Mouse (Mus musculus) embryonic facial prominence, embryonic 12.5 days (tissue): ENCODE data around the gene Gm19426. TPM values are rescaled to one million over a fixed set of nuclear protein-coding genes. Genes with fewer than 3 reads are reported as not detected.
"Not testable (repeated sequence)": the region's sequence is repeated elsewhere in the genome, so short reads cannot be mapped to it uniquely, and the experiment has no call there.

Source experiments
- ATAC-seq: fragments of 200-750 bp; cut with Nextera tagmentation; 2 replicates; pipeline ENCODE4 v1.8.0; 2017; ENCODE audit not compliant: insufficient number of reproducible peaks, insufficient read depth, low FRiP score, low TSS enrichment
- H3K27ac ChIP-seq: fragments of 300-500 bp; sonication (generic); 2 replicates; pipeline ENCODE4 v1.5.1; 2016; ENCODE audit warnings: mild to moderate bottlenecking
- H3K27me3 ChIP-seq: fragments of 300-500 bp; sonication (generic); 2 replicates; pipeline ENCODE4 v1.6.1; 2016; ENCODE audit warnings: mild to moderate bottlenecking, moderate library complexity
- H3K36me3 ChIP-seq: fragments of 300-500 bp; sonication (generic); 2 replicates; pipeline ENCODE4 v1.6.1; 2016; ENCODE audit warnings: mild to moderate bottlenecking
- H3K4me1 ChIP-seq: fragments of 300-500 bp; sonication (generic); 2 replicates; pipeline ENCODE4 v1.6.1; 2016
- H3K4me2 ChIP-seq: fragments of 300-500 bp; sonication (generic); replicated peaks from 2 replicates; pipeline ENCODE4 v1.6.1; 2016; ENCODE audit warnings: mild to moderate bottlenecking, moderate library complexity
- H3K4me3 ChIP-seq: fragments of 300-500 bp; sonication (generic); 2 replicates; pipeline ENCODE4 v1.5.1; 2016; ENCODE audit warnings: mild to moderate bottlenecking
- H3K9ac ChIP-seq: fragments of 300-500 bp; sonication (generic); 2 replicates; pipeline ENCODE4 v1.6.1; 2016; ENCODE audit warnings: mild to moderate bottlenecking, moderate library complexity
- H3K9me3 ChIP-seq: fragments of 300-500 bp; sonication (generic); 2 replicates; pipeline ENCODE4 v1.6.1; 2016; ENCODE audit warnings: mild to moderate bottlenecking, moderate library complexity
- WGBS: fragments of 180-500 bp; shearing (Covaris S2); methylation state at CpG from one replicate; pipeline ENCODE4 v1.1.7; 2016; 5-methylcytosine and 5-hydroxymethylcytosine counted together
- polyA plus RNA-seq: library from polyadenylated mRNA; unstranded; fragments of >200 nt; fragmentation: Nextera tagmentation; extraction: Ambion mirVana; gene quantifications from 2 replicates; pipeline ENCODE4 v1.2.1, GENCODE M21; 2016

Gm19426 gene
- polyA plus RNA-seq, 1 experiment from 2014 or later: 13.9 TPM

DNA sequence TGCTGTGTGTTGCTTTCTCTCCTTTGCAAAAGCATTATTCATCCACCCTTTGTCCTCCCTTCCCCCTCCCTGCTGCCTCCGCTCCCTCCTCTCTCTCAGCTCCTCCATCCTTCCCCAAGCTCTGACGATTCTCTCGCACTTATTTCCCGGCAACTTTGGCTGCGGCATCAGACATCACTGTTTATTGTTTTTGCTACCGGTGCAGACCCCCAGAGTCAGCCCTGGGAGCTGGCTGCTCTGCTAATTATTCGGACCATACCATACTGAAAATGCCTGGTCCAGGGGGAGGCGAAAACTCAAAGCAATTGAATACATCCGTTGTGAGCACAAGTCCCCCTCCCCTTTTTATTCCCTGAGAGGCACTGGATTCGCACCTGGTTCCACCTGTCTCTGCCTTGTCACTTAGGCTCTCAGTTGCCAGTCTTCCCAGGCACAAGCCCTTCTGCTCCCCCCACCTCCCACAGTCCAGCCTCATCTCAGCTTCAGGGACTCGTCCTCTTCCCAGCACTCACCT, 9.0 kb downstream of the Gm19426 start:
- Histone ChIP-seq H3K27ac (peak overlapping the region; percentile 42; the same call in 1 of the 2 replicates), H3K4me3 (peak overlapping the region; percentile 55), H3K4me1 (peaks cover 57% of the 10 kb centered on the region), H3K9me3 (no peaks in the 10 kb centered on the region), H3K9ac (peak overlapping the region; percentile 64), H3K27me3 (no peaks in the 10 kb centered on the region), H3K4me2 (peak overlapping the region; percentile 78), H3K36me3 (no peaks in the 10 kb centered on the region)
- ATAC-seq: no peak
- WGBS: 0% methylated on average over 11 of the region's 11 CpGs

DNA sequence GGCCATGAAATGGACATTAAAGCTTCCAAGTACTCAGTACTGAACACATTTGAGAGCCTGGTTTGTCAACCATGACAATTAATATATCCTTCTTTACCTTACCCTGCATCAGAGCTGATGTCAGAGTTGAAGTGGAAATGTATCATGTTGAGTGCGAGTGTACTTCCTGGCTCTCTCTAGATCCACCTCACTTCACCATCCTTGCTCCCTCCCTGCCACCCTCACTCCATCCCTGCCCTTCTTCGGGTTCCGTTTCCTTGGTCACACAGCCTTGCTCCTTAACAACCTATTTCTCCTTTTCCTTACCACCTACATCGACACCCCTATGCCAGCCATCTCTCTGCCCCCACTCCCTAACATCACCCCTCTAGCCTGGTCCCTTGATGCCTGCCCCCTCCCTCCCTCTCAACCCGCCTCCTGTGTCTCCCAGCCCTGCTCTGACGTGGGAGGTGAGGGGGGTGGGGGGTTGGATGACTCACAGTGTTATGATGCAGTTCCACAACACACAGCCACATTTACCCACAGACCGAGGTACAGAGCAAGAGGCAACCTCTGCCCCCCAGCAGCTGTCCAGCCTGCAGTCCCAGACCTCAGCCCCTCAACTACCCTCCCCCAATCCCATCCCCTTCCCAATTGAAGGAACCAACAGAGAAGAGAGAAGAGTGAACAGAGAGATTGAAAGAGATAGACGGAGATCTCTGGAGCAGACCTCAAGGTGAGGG, 9.7 kb downstream of the Gm19426 start, which contains the start of gene Ypel4:
Ypel4 (plus strand) TSS at position 480 of the 722 bp plus-strand sequence.
- H3K4me1 ChIP-seq: peaks cover 51% of the 10 kb centered on the region
- no peaks in the 10 kb centered on the region for H3K36me3 ChIP-seq
- H3K4me2 ChIP-seq: peak within 1 kb of the TSS; percentile 78
- WGBS: 2% methylated on average over 8 of the region's 8 CpGs
- peak within 1 kb of the TSS; percentile 42; the same call in 1 of the 2 replicates for H3K27ac ChIP-seq
- no peaks in the 10 kb centered on the region for H3K9me3 ChIP-seq
- H3K9ac ChIP-seq: peak within 1 kb of the TSS; percentile 64
- peak within 1 kb of the TSS; percentile 55 for H3K4me3 ChIP-seq
- ATAC-seq: peak; percentile 38
- no peaks in the 10 kb centered on the region for H3K27me3 ChIP-seq

DNA sequence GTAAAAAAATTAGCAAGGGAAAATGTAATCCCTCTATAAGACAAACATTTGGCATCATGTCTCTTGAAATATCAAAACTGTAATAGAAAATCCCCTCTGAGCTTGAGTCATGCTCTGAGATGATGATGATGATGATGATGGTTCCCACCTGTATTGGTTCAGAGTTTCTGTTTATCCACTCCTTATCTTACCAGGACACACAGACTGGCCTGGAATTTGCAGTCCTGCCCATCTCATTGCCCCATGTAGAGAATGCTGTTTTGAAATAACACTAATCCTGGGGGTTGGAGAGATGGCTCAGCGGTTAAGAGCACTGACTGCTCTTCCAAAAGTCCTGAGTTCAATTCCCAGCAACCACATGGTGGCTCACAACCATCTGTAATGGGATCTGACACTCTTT, 11.1 kb downstream of the Gm19426 start:
- WGBS: 82% methylated on average over 1 of the region's 1 CpGs
- Histone ChIP-seq H3K36me3 (no peaks in the 10 kb centered on the region), H3K27ac (no peak overlapping the region), H3K27me3 (no peaks in the 10 kb centered on the region), H3K4me2 (no peak overlapping the region), H3K4me3 (no peak overlapping the region), H3K9me3 (no peaks in the 10 kb centered on the region), H3K4me1 (peaks cover 37% of the 10 kb centered on the region), H3K9ac (no peak overlapping the region)
- ATAC-seq: no peak

DNA sequence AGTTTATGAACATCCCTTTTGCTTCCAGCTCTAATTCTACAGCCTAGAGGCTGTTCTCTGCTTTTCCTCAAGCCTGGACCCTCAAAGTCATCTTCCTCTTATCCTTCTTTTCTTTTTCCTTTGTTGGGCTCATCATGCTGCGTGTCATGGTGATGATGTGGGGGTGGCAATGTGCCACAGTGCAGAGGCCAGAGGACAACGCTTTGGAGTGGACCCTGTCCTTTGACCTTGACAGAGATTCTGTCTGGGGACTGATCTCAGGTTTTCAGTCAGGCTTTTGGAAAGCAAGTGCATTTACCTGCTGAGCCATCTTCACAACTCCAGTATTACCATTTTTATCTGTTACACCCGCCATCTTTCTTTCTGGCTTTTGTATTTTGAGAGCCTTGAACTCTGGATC, 12.2 kb downstream of the Gm19426 start:
- peaks cover 30% of the 10 kb centered on the region for H3K4me1 ChIP-seq
- H3K27ac ChIP-seq: no peak overlapping the region
- H3K27me3 ChIP-seq: no peaks in the 10 kb centered on the region
- no peak overlapping the region for H3K4me2 ChIP-seq
- no peak overlapping the region for H3K9ac ChIP-seq
- no peak overlapping the region for H3K4me3 ChIP-seq
- no peaks in the 10 kb centered on the region for H3K36me3 ChIP-seq
- 77% methylated on average over 3 of the region's 3 CpGs for whole genome bisulfite sequencing
- no peak for ATAC-seq
- H3K9me3 ChIP-seq: no peaks in the 10 kb centered on the region

DNA sequence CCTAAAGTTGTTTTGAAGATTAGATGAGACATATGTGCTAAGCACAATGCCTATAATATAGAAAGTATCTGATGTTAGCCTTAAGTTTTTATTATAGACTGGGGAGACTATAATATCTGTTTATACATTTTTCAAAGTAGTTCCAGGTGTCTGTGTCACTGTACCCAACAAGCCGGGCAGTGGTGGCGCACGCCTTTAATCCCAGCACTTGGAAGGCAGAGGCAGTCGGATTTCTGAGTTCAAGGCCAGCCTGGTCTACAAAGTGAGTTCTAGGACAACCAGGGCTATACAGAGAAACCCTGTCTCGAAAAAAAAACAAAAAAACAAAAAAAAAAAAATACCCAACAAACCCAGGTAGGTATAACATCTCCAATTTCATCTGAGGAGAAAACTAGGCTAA, 15.3 kb downstream of the Gm19426 start:
- 80% methylated on average over 5 of the region's 5 CpGs for WGBS
- H3K9me3 ChIP-seq, ATAC-seq, H3K9ac ChIP-seq, H3K27ac ChIP-seq, H3K4me2 ChIP-seq, H3K27me3 ChIP-seq, H3K4me3 ChIP-seq: not testable (repeated sequence)
- Histone ChIP-seq H3K4me1 (peaks cover 12% of the 10 kb centered on the region), H3K36me3 (peaks cover 20% of the 10 kb centered on the region)

DNA sequence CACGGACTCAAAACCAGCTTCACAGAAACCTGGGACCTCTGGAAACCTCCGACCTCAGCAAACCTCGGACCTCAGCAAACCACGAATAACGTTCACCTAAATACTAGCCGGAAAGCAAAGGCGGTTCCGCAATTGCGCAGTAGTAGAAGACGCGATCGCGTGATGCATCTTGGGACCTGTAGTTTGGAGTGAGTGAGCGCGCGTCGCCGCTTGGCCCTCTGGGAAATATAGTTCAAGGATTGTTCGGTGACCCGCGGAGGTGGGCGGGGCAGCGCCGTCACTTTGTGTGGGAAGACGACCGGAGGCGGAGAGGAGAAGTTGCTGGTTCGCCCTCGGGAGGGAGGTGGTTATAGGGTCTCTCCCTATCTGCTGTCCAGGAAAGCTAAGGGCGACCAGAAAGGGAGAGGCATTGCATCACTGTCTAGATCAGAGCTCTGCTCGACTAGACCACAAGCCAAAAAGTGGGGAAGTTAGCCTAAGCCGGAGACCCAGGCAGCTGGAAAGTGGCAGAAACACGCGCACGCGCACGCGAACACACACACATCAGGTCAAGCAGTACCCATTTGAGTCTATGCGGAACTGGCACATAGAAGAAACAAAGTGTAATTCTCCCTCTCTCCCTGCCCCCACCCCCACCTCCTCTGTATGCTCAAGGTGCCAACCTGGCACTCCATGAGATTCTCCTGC, 16.1 kb downstream of the Gm19426 start, which contains the start of gene Clp1:
Clp1 (minus strand) TSS at position 179 of the 687 bp plus-strand sequence.
- Histone ChIP-seq H3K27ac (peak within 1 kb of the TSS; percentile 81), H3K27me3 (no peaks in the 10 kb centered on the region), H3K4me2 (peak within 1 kb of the TSS; percentile 93), H3K4me1 (peaks cover 12% of the 10 kb centered on the region), H3K4me3 (peak within 1 kb of the TSS; percentile 73), H3K36me3 (peaks cover 22% of the 10 kb centered on the region), H3K9me3 (no peaks in the 10 kb centered on the region), H3K9ac (peak within 1 kb of the TSS; percentile 64)
- ATAC-seq: peak; percentile 94
- WGBS: under 1% methylated on average over 39 of the region's 39 CpGs

DNA sequence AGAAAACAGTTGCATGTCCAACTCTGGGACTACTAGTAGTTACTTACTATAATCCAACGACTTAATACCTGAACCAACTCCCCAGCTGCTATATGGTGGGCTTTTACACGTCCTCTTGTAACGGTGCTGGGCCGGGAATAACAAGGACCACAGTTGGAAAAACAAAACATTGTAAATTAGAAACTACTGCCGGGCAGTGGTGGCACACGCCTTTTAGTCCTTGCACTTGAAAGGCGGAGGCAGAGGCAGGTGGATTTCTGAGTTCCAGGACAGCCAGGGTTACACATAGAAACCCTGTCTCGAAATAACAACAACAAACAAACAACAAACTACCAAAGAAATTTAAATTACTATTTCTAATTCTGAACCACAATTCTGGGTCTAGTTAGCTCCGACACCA, 16.7 kb downstream of the Gm19426 start:
- H3K4me3 ChIP-seq: peak overlapping the region; percentile 73
- H3K27ac ChIP-seq: 0 out of 2 replicates have a peak overlapping the region, but pooled peaks have one; percentile 11
- H3K27me3 ChIP-seq: no peaks in the 10 kb centered on the region
- peaks cover 12% of the 10 kb centered on the region for H3K4me1 ChIP-seq
- H3K9ac ChIP-seq: peak overlapping the region; percentile 60
- H3K36me3 ChIP-seq: peaks cover 25% of the 10 kb centered on the region
- H3K9me3 ChIP-seq: no peaks in the 10 kb centered on the region
- 4% methylated on average over 9 of the region's 9 CpGs for whole genome bisulfite sequencing
- no peak for ATAC-seq
- H3K4me2 ChIP-seq: peak overlapping the region; percentile 93

DNA sequence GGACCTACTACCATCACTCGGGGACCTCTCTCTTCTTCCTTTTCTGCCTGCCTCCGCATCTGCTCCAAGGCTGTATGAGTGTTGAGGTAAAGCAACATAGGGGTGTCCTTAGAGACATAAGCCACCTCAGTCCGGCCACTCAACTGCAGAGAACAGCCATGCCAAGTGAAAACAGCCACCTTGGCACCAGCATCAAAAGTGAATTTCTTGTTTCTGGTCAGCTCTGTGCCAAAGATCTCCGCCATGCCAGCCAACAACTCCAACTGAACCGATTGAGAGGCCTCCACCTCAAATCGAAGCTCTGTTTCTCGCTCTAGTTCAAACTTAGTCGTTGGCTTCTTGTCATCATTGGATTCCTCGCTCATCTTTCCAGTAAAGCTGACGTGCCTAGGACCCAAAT, 17.7 kb downstream of the Gm19426 start:
- Histone ChIP-seq H3K4me3 (no peak overlapping the region), H3K9ac (no peak overlapping the region), H3K4me2 (peak overlapping the region; percentile 93), H3K27me3 (no peaks in the 10 kb centered on the region), H3K27ac (no peak overlapping the region), H3K36me3 (peaks cover 32% of the 10 kb centered on the region), H3K4me1 (peaks cover 12% of the 10 kb centered on the region), H3K9me3 (no peaks in the 10 kb centered on the region)
- no peak for ATAC-seq
- WGBS: 91% methylated on average over 10 of the region's 10 CpGs

DNA sequence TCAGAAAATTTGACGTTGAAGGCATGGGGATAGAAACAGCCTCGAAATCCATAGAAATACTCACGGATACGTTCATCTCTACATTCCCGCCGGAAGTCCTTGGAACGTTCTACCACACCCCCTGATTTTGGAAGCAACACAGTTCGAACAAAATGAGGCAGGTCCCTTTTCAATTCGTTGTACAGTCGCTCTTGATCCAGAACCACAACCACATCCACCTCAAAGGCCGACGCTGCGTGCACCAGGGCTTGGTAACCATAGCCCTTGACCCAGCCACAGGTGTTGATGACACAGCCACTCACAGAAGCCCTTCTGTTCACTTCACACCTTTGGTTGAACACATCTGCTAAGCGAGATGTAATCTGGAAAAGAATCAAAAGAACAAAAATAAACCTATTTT, 19.6 kb downstream of the Gm19426 start:
- no peak overlapping the region for H3K4me3 ChIP-seq
- H3K9ac ChIP-seq: no peak overlapping the region
- WGBS: 94% methylated on average over 14 of the region's 14 CpGs
- H3K9me3 ChIP-seq: no peaks in the 10 kb centered on the region
- peaks cover 32% of the 10 kb centered on the region for H3K36me3 ChIP-seq
- H3K27me3 ChIP-seq: no peaks in the 10 kb centered on the region
- no peak overlapping the region for H3K27ac ChIP-seq
- peaks cover 12% of the 10 kb centered on the region for H3K4me1 ChIP-seq
- no peak for ATAC-seq
- H3K4me2 ChIP-seq: no peak overlapping the region

DNA sequence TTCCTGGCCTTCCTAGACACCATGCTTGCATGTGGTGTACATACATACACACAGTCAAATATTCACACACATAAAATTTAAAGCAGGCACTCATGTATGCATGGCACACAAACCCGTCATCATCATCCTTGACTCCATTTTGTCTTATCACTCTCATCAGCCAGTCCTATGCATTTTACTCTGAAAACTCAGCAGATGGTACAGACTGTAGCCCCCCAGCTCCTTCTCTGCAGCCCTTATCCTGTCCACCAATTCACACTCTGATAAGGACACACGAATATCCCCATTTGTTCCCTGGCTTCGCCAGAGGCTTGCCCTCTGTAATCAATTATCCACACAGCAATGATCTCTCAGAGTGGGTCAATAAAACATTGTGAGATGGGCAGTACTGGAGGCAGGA, 22.3 kb downstream of the Gm19426 start:
- WGBS: 71% methylated on average over 3 of the region's 3 CpGs
- no peak overlapping the region for H3K27ac ChIP-seq
- peaks cover 32% of the 10 kb centered on the region for H3K36me3 ChIP-seq
- no peak for ATAC-seq
- no peak overlapping the region for H3K4me3 ChIP-seq
- H3K9me3 ChIP-seq: no peaks in the 10 kb centered on the region
- H3K4me2 ChIP-seq: no peak overlapping the region
- H3K9ac ChIP-seq: no peak overlapping the region
- H3K27me3 ChIP-seq: no peaks in the 10 kb centered on the region
- peaks cover 7% of the 10 kb centered on the region for H3K4me1 ChIP-seq

DNA sequence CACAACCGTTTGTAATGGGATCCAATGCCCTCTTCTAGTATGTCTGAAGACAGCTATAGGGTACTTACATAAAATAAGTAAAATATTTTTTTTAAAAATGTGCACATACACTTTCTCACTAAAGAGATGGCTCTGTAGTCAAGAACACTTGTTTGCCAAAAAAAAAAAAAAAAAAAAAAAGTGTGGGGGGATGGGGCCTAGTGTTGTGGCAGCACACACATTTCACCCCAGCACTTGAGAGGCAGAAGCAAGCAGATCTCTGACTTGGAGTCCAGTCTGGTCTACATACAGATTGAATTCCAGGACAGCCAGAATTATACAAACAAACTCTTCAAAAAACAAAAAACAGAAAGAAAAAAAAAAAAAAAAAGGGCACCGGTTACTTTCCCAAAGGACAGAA, 22.7 kb downstream of the Gm19426 start:
- Histone ChIP-seq H3K27ac (no peak overlapping the region), H3K9ac (no peak overlapping the region), H3K4me3 (no peak overlapping the region), H3K4me1 (peaks cover 3% of the 10 kb centered on the region), H3K36me3 (peaks cover 32% of the 10 kb centered on the region), H3K9me3 (no peaks in the 10 kb centered on the region), H3K4me2 (no peak overlapping the region), H3K27me3 (no peaks in the 10 kb centered on the region)
- WGBS: 95% methylated on average over 2 of the region's 2 CpGs
- ATAC-seq: no peak

DNA sequence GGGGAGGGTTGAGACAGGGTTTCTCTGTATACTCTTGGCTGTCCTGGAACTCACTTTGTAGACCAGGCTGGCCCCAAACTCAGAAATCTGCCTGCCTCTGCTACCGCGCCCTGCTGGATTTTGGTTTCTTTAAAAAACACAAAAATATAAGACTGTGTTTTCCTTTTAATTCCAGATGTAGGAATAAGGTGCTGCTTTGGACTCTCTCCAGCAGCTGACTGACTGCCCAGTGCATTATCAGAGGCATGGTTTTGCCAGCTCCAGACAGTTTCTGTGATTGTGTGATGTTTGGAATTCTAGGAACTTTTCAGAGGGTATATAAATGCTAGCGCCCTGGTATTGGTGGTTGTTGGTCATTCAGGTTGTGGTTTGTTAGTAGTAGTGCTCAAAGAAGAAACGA, 26.1 kb downstream of the Gm19426 start:
- WGBS: 89% methylated on average over 4 of the region's 4 CpGs
- ATAC-seq: no peak
- Histone ChIP-seq H3K4me1 (peaks cover 10% of the 10 kb centered on the region), H3K27me3 (no peaks in the 10 kb centered on the region), H3K36me3 (peaks cover 10% of the 10 kb centered on the region; the same call in 1 of the 2 replicates), H3K9me3 (no peaks in the 10 kb centered on the region), H3K9ac (no peak overlapping the region), H3K4me3 (no peak overlapping the region), H3K4me2 (no peak overlapping the region), H3K27ac (no peak overlapping the region)
